Mouse (Mus musculus): Measurements from ENCODE around the gene A230072I06Rik.

DNA sequence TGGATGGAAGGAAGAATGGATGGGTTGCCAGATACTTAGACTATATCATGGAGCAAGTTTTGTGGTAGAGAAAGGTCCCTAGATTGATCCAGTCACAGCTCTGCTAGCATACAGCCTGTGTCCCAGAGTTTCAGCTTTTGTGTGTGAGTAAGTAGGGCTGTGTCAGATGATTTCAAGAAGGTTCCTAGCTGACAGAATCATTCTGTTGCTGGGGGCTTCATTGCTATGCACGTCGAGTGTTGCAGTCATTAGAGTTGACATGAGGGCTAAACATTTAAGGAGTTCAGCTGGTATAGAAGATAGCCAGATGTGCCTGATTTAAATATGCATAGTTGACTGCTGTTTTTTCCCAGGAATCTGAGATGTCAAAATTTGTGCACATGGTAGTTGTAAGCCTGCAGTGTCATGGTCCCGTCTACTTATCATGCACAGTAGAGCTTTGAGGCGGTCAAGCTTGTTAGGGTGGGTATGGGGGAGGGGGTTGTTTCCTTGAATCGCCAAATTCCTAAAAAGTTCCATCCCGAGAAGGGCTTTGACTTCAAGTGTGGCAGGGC, 18.1 kb upstream of the A230072I06Rik start:
- TF ChIP-seq POLR2A (IDR thresholded peaks at IDR 0.05; ENCODE audit: low read depth, low read length) = no peak
- no peak for TF ChIP-seq EP300 (IDR thresholded peaks at IDR 0.05; ENCODE audit: low read length)
- no peak for TF ChIP-seq IRF4 (IDR thresholded peaks at IDR 0.05; ENCODE audit: low read depth, low read length)
- TF ChIP-seq CTCF (conservative IDR thresholded peaks at IDR 0.05 in 1 of 2, IDR thresholded peaks at IDR 0.05 in 1 of 2; ENCODE audit: low read depth in 2 of 2, low read length in 2 of 2) = no peak
- no peak for TF ChIP-seq ELF1 (IDR thresholded peaks at IDR 0.05; ENCODE audit: low read depth, low read length)
- no peak for TF ChIP-seq MAFK (IDR thresholded peaks at IDR 0.05; ENCODE audit: insufficient replicate concordance, low read length)
- no peak for TF ChIP-seq MAX (IDR thresholded peaks at IDR 0.05; ENCODE audit: low read length)
- no peak for TF ChIP-seq TCF12 (IDR thresholded peaks at IDR 0.05; ENCODE audit: low read depth, low read length)
- TF ChIP-seq BHLHE40 (IDR thresholded peaks at IDR 0.05; ENCODE audit: low read depth, low read length) = no peak
